Mouse (Mus musculus) testis, adult 2 months (tissue): Measurements from ENCODE around the gene Gdap1l1. TPM values are rescaled to one million over a fixed set of nuclear protein-coding genes. Genes with fewer than 3 reads are reported as not detected.

Experiments used
- H3K27ac ChIP-seq: fragments of 200-500 bp; 2 replicates; pipeline ENCODE4 v1.5.1; 2012; ENCODE audit warnings: low read depth, low read length; ENCODE audit not compliant: control insufficient read depth, insufficient read depth
- H3K27me3 ChIP-seq: fragments of 200-500 bp; 2 replicates; pipeline ENCODE4 v1.6.1; 2012; ENCODE audit warnings: mild to moderate bottlenecking, low read length, moderate library complexity; ENCODE audit not compliant: control insufficient read depth, insufficient read depth
- H3K36me3 ChIP-seq: fragments of 200-500 bp; 2 replicates; pipeline ENCODE4 v1.6.1; 2012; ENCODE audit warnings: mild to moderate bottlenecking, low read length; ENCODE audit not compliant: control insufficient read depth, insufficient read depth
- H3K4me1 ChIP-seq: fragments of 200-500 bp; 2 replicates; pipeline ENCODE4 v1.6.1; 2012; ENCODE audit warnings: low read length; ENCODE audit not compliant: control insufficient read depth, insufficient read depth
- H3K4me3 ChIP-seq: fragments of 200-500 bp; 2 replicates; pipeline ENCODE4 v1.5.1; 2012; ENCODE audit warnings: low read depth, mild to moderate bottlenecking, low read length, moderate library complexity, mixed read lengths; ENCODE audit not compliant: control insufficient read depth
- CTCF ChIP-seq: fragments of 200-500 bp; IDR thresholded peaks from 2 replicates; pipeline ENCODE4 v1.5.1; 2012; ENCODE audit warnings: low read depth, mild to moderate bottlenecking, inconsistent platforms, low read length, moderate library complexity; ENCODE audit not compliant: control insufficient read depth, insufficient read depth, insufficient replicate concordance
- POLR2A ChIP-seq: fragments of 200-500 bp; IDR thresholded peaks from 2 replicates; pipeline ENCODE4 v1.6.1; 2012; ENCODE audit warnings: low read depth, mild to moderate bottlenecking, inconsistent platforms, low read length, moderate library complexity; ENCODE audit not compliant: control insufficient read depth
- polyA plus RNA-seq: library from polyadenylated mRNA; depleted of rRNA; stranded (reverse); fragments of >200 nt; gene quantifications from 2 replicates; pipeline ENCODE4 v1.2.3, GENCODE M21; 2012

Gdap1l1 gene
- polyA plus RNA-seq, 1 experiment: 0.16 TPM

DNA sequence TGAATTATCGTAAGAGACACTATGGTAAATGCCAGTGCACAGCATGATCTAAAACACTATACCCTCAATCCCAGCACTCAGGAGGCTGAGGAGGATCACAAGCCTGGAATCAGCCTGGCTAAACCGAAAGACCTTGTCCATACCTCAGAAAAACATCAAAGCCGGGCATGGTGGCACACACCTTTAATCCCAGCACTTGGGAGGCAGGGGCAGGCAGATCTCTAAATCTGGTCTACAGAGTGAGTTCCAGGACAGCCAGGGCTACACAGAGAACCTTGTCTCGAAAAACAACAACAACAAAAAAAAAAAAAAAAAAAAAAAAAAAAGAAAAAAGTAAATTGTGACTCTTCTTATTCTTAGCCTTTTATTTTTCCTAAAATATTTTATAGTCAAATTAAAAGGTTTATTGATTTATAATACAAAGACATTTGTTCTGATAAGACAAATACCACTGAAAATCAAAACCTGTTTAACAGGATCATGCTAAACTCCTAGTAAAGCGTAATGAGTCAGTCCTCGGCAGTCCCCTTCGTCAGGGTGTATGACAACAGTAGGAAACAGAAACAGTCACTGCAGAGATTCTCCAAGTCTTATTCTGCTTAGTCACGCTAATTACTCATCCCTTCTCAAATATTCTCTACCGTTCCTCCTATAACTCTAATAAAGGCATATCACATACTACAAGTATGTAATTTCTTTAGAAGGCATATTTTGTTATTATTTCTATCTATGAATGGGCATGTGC lies 25.3 kb upstream of the Gdap1l1 start:
- Histone ChIP-seq H3K4me1 (peaks cover 2% of the 10 kb centered on the region; the same call in 1 of the 2 replicates), H3K27me3 (no peaks in the 10 kb centered on the region), H3K4me3 (no peak overlapping the region), H3K36me3 (no peaks in the 10 kb centered on the region), H3K27ac (no peak overlapping the region)
- TF ChIP-seq POLR2A (no peak), CTCF (no peak)

GRCm38 (mm10) chr2:163417026-163417425 lies 21.2 kb upstream of the Gdap1l1 start:
- Histone ChIP-seq H3K4me1 (peaks cover 4% of the 10 kb centered on the region), H3K27ac (no peak overlapping the region), H3K36me3 (no peaks in the 10 kb centered on the region), H3K27me3 (no peaks in the 10 kb centered on the region), H3K4me3 (peak overlapping the region; percentile 20; the same call in 1 of the 2 replicates)
- peak; percentile 43; the same call in 1 of the 2 replicates for TF ChIP-seq POLR2A
- TF ChIP-seq CTCF: no peak

DNA sequence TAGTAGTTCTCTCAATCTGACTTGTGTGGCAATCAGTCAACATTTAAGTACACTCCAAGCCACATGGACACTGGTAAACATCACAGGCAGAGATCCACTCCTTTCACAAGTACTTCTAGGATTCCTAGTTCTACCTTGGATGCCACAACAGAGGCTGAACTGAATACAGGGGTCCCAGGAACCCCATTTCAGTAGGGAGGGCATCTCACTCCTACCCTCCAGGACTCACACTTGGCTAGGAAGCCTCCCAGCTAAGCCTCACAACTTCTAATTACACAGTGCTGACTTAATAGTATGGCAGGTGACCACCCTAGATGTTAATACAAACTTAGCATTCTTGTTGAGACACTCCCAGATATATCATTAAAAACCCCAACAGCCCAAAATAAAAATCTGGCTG lies 20.4 kb upstream of the Gdap1l1 start:
- Histone ChIP-seq H3K4me1 (peaks cover 4% of the 10 kb centered on the region), H3K27me3 (no peaks in the 10 kb centered on the region), H3K27ac (no peak overlapping the region), H3K36me3 (no peaks in the 10 kb centered on the region), H3K4me3 (peak overlapping the region; percentile 47; the same call in 1 of the 2 replicates)
- no peak for TF ChIP-seq CTCF
- TF ChIP-seq POLR2A: no peak

- TF ChIP-seq CTCF: no peak
- TF ChIP-seq POLR2A: no peak; the same call in 1 of the 2 replicates
- H3K4me3 ChIP-seq: peak overlapping the region; percentile 93
- H3K27me3 ChIP-seq: no peaks in the 10 kb centered on the region
- peak overlapping the region; percentile 50 for H3K27ac ChIP-seq
- H3K4me1 ChIP-seq: peaks cover 6% of the 10 kb centered on the region
- no peaks in the 10 kb centered on the region for H3K36me3 ChIP-seq
Measured at GRCm38 (mm10) chr2:163418841-163419345, 19.4 kb upstream of the Gdap1l1 start.

DNA sequence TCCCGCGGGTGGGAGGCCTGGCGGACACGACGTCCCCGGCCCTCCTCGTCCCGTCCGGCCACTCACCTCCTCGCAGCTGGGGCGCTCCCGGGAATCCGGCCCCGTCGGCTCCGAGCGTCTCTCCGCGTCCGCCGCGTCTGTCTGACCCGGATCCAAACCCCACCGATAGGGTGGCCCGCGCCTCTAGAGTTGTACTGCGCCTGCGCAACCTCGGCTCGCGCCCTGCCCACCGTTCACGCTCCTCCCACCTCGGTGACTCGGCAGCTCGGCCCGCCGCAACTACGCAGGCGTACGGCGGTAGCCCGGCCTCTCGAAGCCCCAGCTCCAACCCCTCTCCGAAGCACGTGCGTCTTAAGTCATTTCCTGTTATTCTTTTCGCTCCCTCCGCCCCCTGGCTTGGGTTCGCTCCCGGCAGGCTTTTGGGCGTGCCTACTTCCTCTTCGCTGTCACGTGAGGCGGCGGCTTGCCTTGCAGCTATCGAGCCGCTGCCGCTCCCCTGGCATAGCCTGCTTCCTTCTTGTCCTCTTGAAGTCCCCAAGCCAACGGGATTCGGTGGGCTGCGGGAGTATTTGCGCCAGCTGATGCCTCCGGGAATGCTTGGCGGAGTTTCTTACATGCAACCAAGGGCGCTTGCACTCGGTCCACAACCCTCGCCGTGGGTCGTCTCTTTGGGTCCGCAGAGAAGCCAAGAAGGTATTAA lies 18.8 kb upstream of the Gdap1l1 start:
- Histone ChIP-seq H3K4me1 (peaks cover 6% of the 10 kb centered on the region), H3K27ac (peak overlapping the region; percentile 65)
- TF ChIP-seq POLR2A (peak; percentile 68), CTCF (no peak)

DNA sequence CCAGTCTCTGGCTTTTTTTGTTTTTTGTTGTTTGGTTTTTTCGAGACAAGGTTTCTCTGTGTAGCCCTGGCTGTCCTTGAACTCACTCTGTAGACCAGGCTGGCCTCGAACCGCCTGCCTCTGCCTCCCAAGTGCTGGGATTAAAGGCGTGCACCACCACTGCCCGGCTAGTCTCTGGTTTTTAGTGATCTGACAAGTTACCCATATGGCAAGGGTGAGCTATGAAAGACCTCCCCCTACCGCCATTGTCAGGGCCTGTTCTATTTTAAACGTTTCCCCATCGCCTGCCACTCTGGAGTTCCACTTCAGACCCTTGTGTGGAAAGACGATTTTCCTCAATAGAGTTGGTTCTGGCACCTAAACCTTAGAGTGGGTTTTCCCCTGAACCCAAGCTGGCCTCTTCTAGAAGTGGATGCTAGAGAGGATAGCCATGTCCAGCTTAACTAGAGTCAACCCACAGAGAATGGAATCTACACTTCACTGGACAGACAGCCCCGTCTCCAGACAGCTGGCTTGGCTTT lies 17.9 kb upstream of the Gdap1l1 start:
- no peaks in the 10 kb centered on the region for H3K27me3 ChIP-seq
- peak overlapping the region; percentile 93 for H3K4me3 ChIP-seq
- peaks cover 6% of the 10 kb centered on the region for H3K4me1 ChIP-seq
- H3K27ac ChIP-seq: no peak overlapping the region
- TF ChIP-seq POLR2A: no peak
- TF ChIP-seq CTCF: no peak
- H3K36me3 ChIP-seq: no peaks in the 10 kb centered on the region

More for the DNA sequence above, 18.8 kb upstream of the Gdap1l1 start:
- Histone ChIP-seq H3K27me3 (no peaks in the 10 kb centered on the region), H3K36me3 (no peaks in the 10 kb centered on the region), H3K4me3 (peak overlapping the region; percentile 93)
